Mouse (Mus musculus) testis, adult 2 months (tissue): ENCODE results near the gene Atp1a2. TPM values are rescaled to one million over a fixed set of nuclear protein-coding genes. Genes with fewer than 3 reads are reported as not detected.

Source experiments
- H3K27ac ChIP-seq: fragments of 200-500 bp; 2 replicates; pipeline ENCODE4 v1.5.1; 2012; ENCODE audit warnings: low read depth, low read length; ENCODE audit not compliant: control insufficient read depth, insufficient read depth
- H3K27me3 ChIP-seq: fragments of 200-500 bp; 2 replicates; pipeline ENCODE4 v1.6.1; 2012; ENCODE audit warnings: mild to moderate bottlenecking, low read length, moderate library complexity; ENCODE audit not compliant: control insufficient read depth, insufficient read depth
- H3K36me3 ChIP-seq: fragments of 200-500 bp; 2 replicates; pipeline ENCODE4 v1.6.1; 2012; ENCODE audit warnings: mild to moderate bottlenecking, low read length; ENCODE audit not compliant: control insufficient read depth, insufficient read depth
- H3K4me1 ChIP-seq: fragments of 200-500 bp; 2 replicates; pipeline ENCODE4 v1.6.1; 2012; ENCODE audit warnings: low read length; ENCODE audit not compliant: control insufficient read depth, insufficient read depth
- H3K4me3 ChIP-seq: fragments of 200-500 bp; 2 replicates; pipeline ENCODE4 v1.5.1; 2012; ENCODE audit warnings: low read depth, mild to moderate bottlenecking, low read length, moderate library complexity, mixed read lengths; ENCODE audit not compliant: control insufficient read depth
- CTCF ChIP-seq: fragments of 200-500 bp; IDR thresholded peaks from 2 replicates; pipeline ENCODE4 v1.5.1; 2012; ENCODE audit warnings: low read depth, mild to moderate bottlenecking, inconsistent platforms, low read length, moderate library complexity; ENCODE audit not compliant: control insufficient read depth, insufficient read depth, insufficient replicate concordance
- POLR2A ChIP-seq: fragments of 200-500 bp; IDR thresholded peaks from 2 replicates; pipeline ENCODE4 v1.6.1; 2012; ENCODE audit warnings: low read depth, mild to moderate bottlenecking, inconsistent platforms, low read length, moderate library complexity; ENCODE audit not compliant: control insufficient read depth
- polyA plus RNA-seq: library from polyadenylated mRNA; depleted of rRNA; stranded (reverse); fragments of >200 nt; gene quantifications from 2 replicates; pipeline ENCODE4 v1.2.3, GENCODE M21; 2012

The Atp1a2 gene
- polyA plus RNA-seq, 1 experiment: 17.3 TPM

DNA sequence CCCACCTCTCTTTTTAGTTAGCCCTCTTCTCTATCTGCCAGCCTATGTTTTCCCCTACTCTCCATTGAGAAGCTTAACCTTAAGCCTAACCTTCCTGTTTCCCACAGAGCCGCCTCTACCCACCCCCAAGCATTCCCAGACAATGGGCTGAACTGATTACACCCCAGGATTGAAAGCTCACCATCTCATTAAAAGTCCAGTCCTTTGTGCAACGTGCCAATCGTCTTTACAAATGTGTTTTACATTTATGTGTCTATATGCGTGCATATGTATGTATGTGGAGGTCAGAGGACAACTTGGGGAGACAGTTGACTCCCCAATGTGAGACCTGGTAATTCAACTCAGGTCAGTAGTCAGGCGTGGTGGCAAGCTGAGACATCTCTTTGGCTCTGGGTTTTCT, 25.4 kb upstream of the Atp1a2 start:
- no peak overlapping the region for H3K4me3 ChIP-seq
- H3K4me1 ChIP-seq: peaks cover 24% of the 10 kb centered on the region
- H3K27ac ChIP-seq: no peak overlapping the region
- H3K36me3 ChIP-seq: no peaks in the 10 kb centered on the region; the same call in 1 of the 2 replicates
- TF ChIP-seq CTCF: no peak
- TF ChIP-seq POLR2A: no peak
- no peaks in the 10 kb centered on the region for H3K27me3 ChIP-seq

DNA sequence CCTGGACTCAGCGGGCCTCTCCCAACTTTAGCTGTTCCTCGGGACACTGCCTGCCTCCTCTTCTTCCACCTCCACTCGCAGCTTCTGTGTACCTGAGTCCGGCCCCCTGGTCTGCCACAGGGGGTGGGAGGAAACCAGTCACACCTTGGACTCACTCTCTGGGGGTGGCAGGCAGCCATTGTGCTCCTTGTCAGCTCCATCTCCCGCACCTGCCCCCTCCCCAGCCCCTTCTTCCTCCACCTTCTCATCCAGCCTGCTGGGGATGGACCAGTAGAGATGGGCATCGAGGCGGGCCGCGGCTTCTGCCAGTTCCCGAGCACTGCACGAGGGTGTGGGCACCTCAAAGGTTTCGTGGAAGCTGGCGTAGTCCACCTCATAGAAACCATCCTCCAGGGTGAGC, 24.9 kb upstream of the Atp1a2 start:
- H3K4me3 ChIP-seq: no peak overlapping the region
- H3K27ac ChIP-seq: no peak overlapping the region
- peaks cover 24% of the 10 kb centered on the region for H3K4me1 ChIP-seq
- no peaks in the 10 kb centered on the region for H3K27me3 ChIP-seq
- no peak for TF ChIP-seq CTCF
- no peak for TF ChIP-seq POLR2A
- H3K36me3 ChIP-seq: no peaks in the 10 kb centered on the region; the same call in 1 of the 2 replicates

DNA sequence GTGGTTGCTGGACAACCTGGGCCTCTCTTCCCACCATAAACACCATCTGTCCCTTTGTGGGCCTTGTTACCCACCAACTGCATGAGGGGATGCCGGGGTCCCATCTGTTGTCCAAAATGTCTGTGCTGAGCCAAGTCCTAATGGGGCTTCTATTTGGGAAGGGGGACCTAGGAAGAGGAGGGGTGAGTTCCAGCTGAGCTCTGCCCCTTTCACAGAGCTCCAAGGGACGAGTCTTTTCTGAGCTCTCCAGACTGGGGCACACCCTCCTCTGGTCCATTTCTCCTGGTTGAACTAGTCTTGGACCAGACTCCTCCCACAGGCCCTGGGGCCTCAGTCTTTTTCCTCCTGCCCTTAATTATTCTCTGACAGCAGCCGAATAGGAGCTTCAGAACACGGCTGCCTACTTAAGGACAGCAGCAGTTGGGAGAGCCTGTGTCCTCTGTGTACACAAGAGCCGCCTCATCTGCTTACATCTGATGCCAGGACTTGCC, 22.1 kb upstream of the Atp1a2 start:
- Histone ChIP-seq H3K27me3 (no peaks in the 10 kb centered on the region), H3K4me3 (no peak overlapping the region), H3K27ac (no peak overlapping the region), H3K4me1 (peaks cover 11% of the 10 kb centered on the region), H3K36me3 (no peaks in the 10 kb centered on the region; the same call in 1 of the 2 replicates)
- no peak for TF ChIP-seq POLR2A
- no peak for TF ChIP-seq CTCF

DNA sequence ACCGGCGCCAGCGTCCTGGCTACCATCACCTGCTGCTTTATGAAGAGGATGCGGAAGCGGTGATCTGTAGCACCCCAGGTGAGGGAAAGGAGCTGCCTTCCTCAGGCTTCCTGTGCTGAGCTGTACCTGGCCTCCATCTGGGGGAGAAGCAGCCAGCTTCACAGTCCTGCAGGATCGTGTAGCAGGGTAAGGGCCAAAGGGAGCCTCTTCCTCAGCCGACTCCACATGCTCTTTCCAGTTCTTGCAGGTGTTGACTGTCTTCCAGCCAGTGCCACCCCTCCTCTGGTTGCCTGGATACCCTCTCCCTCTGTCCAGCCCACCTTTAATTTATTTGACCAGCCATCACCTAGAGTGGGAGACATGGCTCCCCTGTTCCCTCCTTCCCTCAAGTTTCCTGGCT, 21.5 kb upstream of the Atp1a2 start:
- Histone ChIP-seq H3K27ac (no peak overlapping the region), H3K4me1 (peaks cover 6% of the 10 kb centered on the region)

DNA sequence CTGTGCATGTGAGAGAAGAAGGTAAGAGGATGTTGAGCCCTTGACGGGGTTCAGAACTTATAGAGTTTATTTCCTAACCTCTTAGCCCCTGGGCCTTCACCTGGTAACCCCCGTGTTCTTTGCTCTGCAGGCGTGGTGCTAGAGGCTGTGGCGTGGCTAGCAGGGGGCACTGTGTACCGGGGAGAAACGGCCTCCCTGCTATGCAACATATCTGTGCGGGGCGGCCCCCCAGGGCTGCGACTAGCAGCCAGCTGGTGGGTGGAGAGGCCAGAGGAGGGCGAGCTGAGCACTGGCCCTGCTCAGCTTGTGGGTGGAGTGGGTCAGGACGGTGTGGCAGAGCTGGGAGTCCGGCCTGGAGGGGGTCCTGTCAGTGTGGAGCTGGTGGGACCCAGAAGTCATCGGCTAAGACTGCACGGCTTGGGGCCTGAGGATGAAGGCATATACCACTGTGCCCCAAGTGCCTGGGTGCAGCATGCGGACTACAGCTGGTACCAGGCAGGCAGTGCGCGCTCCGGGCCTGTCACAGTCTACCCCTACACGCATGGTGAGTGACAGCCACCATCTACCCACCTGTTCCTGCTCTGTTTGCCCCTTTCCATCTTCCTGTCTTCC, 20.7 kb upstream of the Atp1a2 start:
- H3K27ac ChIP-seq: no peak overlapping the region
- peaks cover 6% of the 10 kb centered on the region; the same call in 1 of the 2 replicates for H3K4me1 ChIP-seq
- H3K27me3 ChIP-seq: no peaks in the 10 kb centered on the region
- H3K36me3 ChIP-seq: no peaks in the 10 kb centered on the region; the same call in 1 of the 2 replicates
- TF ChIP-seq CTCF (no peak), POLR2A (peak; percentile 21; the same call in 1 of the 2 replicates)
- no peak overlapping the region for H3K4me3 ChIP-seq

More for the DNA sequence above, 21.5 kb upstream of the Atp1a2 start:
- TF ChIP-seq POLR2A: 0 out of 2 replicates have a peak, but pooled peaks have one; percentile 18
- TF ChIP-seq CTCF: no peak
- Histone ChIP-seq H3K27me3 (no peaks in the 10 kb centered on the region), H3K4me3 (no peak overlapping the region), H3K36me3 (no peaks in the 10 kb centered on the region; the same call in 1 of the 2 replicates)

DNA sequence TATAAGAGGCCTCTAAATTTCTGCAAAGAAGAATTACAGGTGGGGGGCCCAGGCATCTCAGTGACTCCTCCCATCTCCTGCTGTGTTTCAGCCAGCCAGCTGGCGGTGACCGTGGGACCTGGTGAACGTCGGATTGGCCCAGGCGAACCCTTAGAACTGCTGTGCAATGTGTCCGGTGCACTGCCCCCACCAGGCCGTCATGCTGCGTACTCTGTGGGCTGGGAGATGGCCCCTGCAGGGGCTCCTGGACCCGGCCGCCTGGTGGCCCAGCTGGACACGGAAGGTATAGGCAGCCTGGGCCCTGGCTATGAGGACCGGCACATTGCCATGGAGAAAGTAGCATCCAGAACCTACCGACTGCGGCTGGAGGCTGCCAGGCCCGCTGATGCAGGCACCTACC, 20.1 kb upstream of the Atp1a2 start:
- no peak overlapping the region for H3K27ac ChIP-seq
- H3K27me3 ChIP-seq: no peaks in the 10 kb centered on the region
- H3K36me3 ChIP-seq: no peaks in the 10 kb centered on the region; the same call in 1 of the 2 replicates
- H3K4me1 ChIP-seq: peaks cover 8% of the 10 kb centered on the region; the same call in 1 of the 2 replicates
- no peak for TF ChIP-seq CTCF
- no peak for TF ChIP-seq POLR2A
- H3K4me3 ChIP-seq: no peak overlapping the region

DNA sequence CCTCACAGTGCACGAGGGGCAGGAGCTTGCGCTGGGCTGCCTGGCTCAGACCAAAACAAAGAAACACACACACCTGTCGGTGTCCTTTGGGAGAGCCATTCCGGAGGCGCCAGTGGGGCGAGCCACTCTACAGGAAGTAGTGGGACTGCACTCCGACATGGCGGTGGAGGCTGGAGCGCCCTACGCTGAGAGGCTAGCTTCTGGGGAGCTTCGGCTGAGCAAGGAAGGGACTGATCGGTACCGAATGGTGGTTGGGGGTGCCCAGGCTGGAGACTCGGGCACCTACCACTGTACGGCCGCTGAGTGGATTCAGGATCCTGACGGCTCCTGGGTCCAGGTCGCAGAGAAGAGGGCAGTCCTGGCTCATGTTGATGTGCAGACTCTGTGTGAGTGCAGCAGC, 19.6 kb upstream of the Atp1a2 start:
- Histone ChIP-seq H3K4me3 (no peak overlapping the region), H3K27ac (no peak overlapping the region), H3K4me1 (peaks cover 8% of the 10 kb centered on the region; the same call in 1 of the 2 replicates), H3K27me3 (no peaks in the 10 kb centered on the region), H3K36me3 (no peaks in the 10 kb centered on the region)
- TF ChIP-seq POLR2A (no peak), CTCF (no peak)
